Mouse (Mus musculus): ENCODE measurements around the gene Jazf1. TPM values are rescaled to one million over a fixed set of nuclear protein-coding genes. Genes with fewer than 3 reads are reported as not detected.
A peak's percentile ranks its signal among the peaks of the same experiment; 100 is the strongest.

The Jazf1 gene
- polyA plus RNA-seq, 1 experiment from 2014 or later = 11.5 TPM

- peak overlapping the region; percentile 40; the same call in 1 of the 2 replicates for H3K9ac ChIP-seq
Observed at GRCm38 (mm10) chr6:52967557-52968270, 100.7 kb downstream of the Jazf1 start.

GRCm38 (mm10) chr6:52966001-52966400 lies 102.4 kb downstream of the Jazf1 start:
- no peaks in the 10 kb centered on the region for H3K36me3 ChIP-seq
- peak overlapping the region; percentile 18 for H3K4me2 ChIP-seq
- H3K27ac ChIP-seq (replicated peaks) = peak overlapping the region; percentile 95
- H3K9ac ChIP-seq = peak overlapping the region; percentile 74; the same call in 1 of the 2 replicates
- H3K9me3 ChIP-seq = no peaks in the 10 kb centered on the region
- peaks cover 76% of the 10 kb centered on the region for H3K4me1 ChIP-seq
- H3K4me3 ChIP-seq = no peak overlapping the region
- ATAC-seq (ENCODE audit: extremely low read depth, insufficient number of reproducible peaks, low FRiP score, low TSS enrichment) = no peak
- H3K27me3 ChIP-seq (replicated peaks) = no peaks in the 10 kb centered on the region
- WGBS = 23% methylated on average over 4 of the region's 4 CpGs

More at GRCm38 (mm10) chr6:52967557-52968270, 100.7 kb downstream of the Jazf1 start:
- no peaks in the 10 kb centered on the region for H3K27me3 ChIP-seq (replicated peaks)
- no peaks in the 10 kb centered on the region for H3K9me3 ChIP-seq
- H3K36me3 ChIP-seq = no peaks in the 10 kb centered on the region
- H3K4me2 ChIP-seq = peak overlapping the region; percentile 24
- H3K27ac ChIP-seq (replicated peaks) = peak overlapping the region; percentile 76
- peaks cover 61% of the 10 kb centered on the region for H3K4me1 ChIP-seq
- ATAC-seq (ENCODE audit: extremely low read depth, insufficient number of reproducible peaks, low FRiP score, low TSS enrichment) = no peak
- WGBS = 30% methylated on average over 10 of the region's 10 CpGs
- H3K4me3 ChIP-seq = no peak overlapping the region

GRCm38 (mm10) chr6:52965340-52965739 lies 103.1 kb downstream of the Jazf1 start:
- Histone ChIP-seq H3K27me3 (replicated peaks) (no peaks in the 10 kb centered on the region), H3K9me3 (no peaks in the 10 kb centered on the region), H3K27ac (replicated peaks) (peak overlapping the region; percentile 95), H3K4me3 (no peak overlapping the region), H3K4me2 (peak overlapping the region; percentile 18), H3K4me1 (peaks cover 80% of the 10 kb centered on the region), H3K9ac (peak overlapping the region; percentile 74), H3K36me3 (no peaks in the 10 kb centered on the region)
- ATAC-seq (ENCODE audit: extremely low read depth, insufficient number of reproducible peaks, low FRiP score, low TSS enrichment) = no peak
- WGBS = 37% methylated on average over 7 of the region's 7 CpGs

GRCm38 (mm10) chr6:52963840-52964690 lies 104.4 kb downstream of the Jazf1 start:
- Histone ChIP-seq H3K27me3 (replicated peaks) (no peaks in the 10 kb centered on the region), H3K4me3 (no peak overlapping the region), H3K36me3 (no peaks in the 10 kb centered on the region), H3K9me3 (no peaks in the 10 kb centered on the region), H3K27ac (replicated peaks) (peak overlapping the region; percentile 74), H3K4me1 (peaks cover 77% of the 10 kb centered on the region), H3K4me2 (peak overlapping the region; percentile 29), H3K9ac (peak overlapping the region; percentile 50)
- 45% methylated on average over 13 of the region's 13 CpGs for WGBS
- no peak for ATAC-seq (ENCODE audit: extremely low read depth, insufficient number of reproducible peaks, low FRiP score, low TSS enrichment)

GRCm38 (mm10) chr6:52963430-52963732 lies 105.0 kb downstream of the Jazf1 start:
- no peak overlapping the region for H3K4me2 ChIP-seq
- H3K9ac ChIP-seq = no peak overlapping the region; the same call in 1 of the 2 replicates
- H3K36me3 ChIP-seq = no peaks in the 10 kb centered on the region
- H3K4me3 ChIP-seq = no peak overlapping the region
- H3K27me3 ChIP-seq (replicated peaks) = no peaks in the 10 kb centered on the region
- peak overlapping the region; percentile 74 for H3K27ac ChIP-seq (replicated peaks)
- no peak for ATAC-seq (ENCODE audit: extremely low read depth, insufficient number of reproducible peaks, low FRiP score, low TSS enrichment)
- H3K4me1 ChIP-seq = peaks cover 70% of the 10 kb centered on the region
- WGBS = 37% methylated on average over 6 of the region's 6 CpGs
- H3K9me3 ChIP-seq = no peaks in the 10 kb centered on the region

- WGBS = 63% methylated on average over 4 of the region's 4 CpGs
- Histone ChIP-seq H3K27me3 (replicated peaks) (no peaks in the 10 kb centered on the region), H3K4me3 (no peak overlapping the region), H3K9ac (no peak overlapping the region), H3K9me3 (no peaks in the 10 kb centered on the region), H3K4me1 (peaks cover 65% of the 10 kb centered on the region), H3K36me3 (no peaks in the 10 kb centered on the region), H3K4me2 (no peak overlapping the region), H3K27ac (replicated peaks) (peak overlapping the region; percentile 74)
- ATAC-seq (ENCODE audit: extremely low read depth, insufficient number of reproducible peaks, low FRiP score, low TSS enrichment) = no peak
Observed at GRCm38 (mm10) chr6:52962600-52963429, 105.6 kb downstream of the Jazf1 start.

GRCm38 (mm10) chr6:52961660-52962490 lies 106.6 kb downstream of the Jazf1 start:
- peak overlapping the region; percentile 58 for H3K27ac ChIP-seq (replicated peaks)
- no peaks in the 10 kb centered on the region for H3K9me3 ChIP-seq
- peaks cover 65% of the 10 kb centered on the region for H3K4me1 ChIP-seq
- no peaks in the 10 kb centered on the region for H3K36me3 ChIP-seq
- H3K4me3 ChIP-seq = no peak overlapping the region
- no peaks in the 10 kb centered on the region for H3K27me3 ChIP-seq (replicated peaks)
- H3K4me2 ChIP-seq = no peak overlapping the region
- WGBS = 63% methylated on average over 6 of the region's 6 CpGs
- H3K9ac ChIP-seq = no peak overlapping the region
- no peak for ATAC-seq (ENCODE audit: extremely low read depth, insufficient number of reproducible peaks, low FRiP score, low TSS enrichment)

GRCm38 (mm10) chr6:52957730-52958129 lies 110.7 kb downstream of the Jazf1 start:
- Histone ChIP-seq H3K27ac (replicated peaks) (no peak overlapping the region), H3K9ac (no peak overlapping the region), H3K36me3 (no peaks in the 10 kb centered on the region), H3K4me3 (no peak overlapping the region), H3K4me2 (no peak overlapping the region), H3K4me1 (peaks cover 36% of the 10 kb centered on the region), H3K27me3 (replicated peaks) (no peaks in the 10 kb centered on the region), H3K9me3 (no peaks in the 10 kb centered on the region)
- no peak for ATAC-seq (ENCODE audit: extremely low read depth, insufficient number of reproducible peaks, low FRiP score, low TSS enrichment)
- WGBS = 10% methylated on average over 4 of the region's 4 CpGs

- Histone ChIP-seq H3K27me3 (replicated peaks) (no peaks in the 10 kb centered on the region), H3K4me3 (no peak overlapping the region), H3K27ac (replicated peaks) (no peak overlapping the region), H3K9me3 (no peaks in the 10 kb centered on the region), H3K4me1 (peaks cover 33% of the 10 kb centered on the region), H3K9ac (no peak overlapping the region), H3K4me2 (no peak overlapping the region), H3K36me3 (no peaks in the 10 kb centered on the region)
- WGBS = 86% methylated on average over 2 of the region's 2 CpGs
- ATAC-seq (ENCODE audit: extremely low read depth, insufficient number of reproducible peaks, low FRiP score, low TSS enrichment) = no peak
Observed at GRCm38 (mm10) chr6:52956131-52956530, 112.3 kb downstream of the Jazf1 start.

- WGBS = 64% methylated on average over 2 of the region's 2 CpGs
- H3K4me3 ChIP-seq = no peak overlapping the region
- H3K27ac ChIP-seq (replicated peaks) = no peak overlapping the region
- H3K9ac ChIP-seq = no peak overlapping the region
- no peak for ATAC-seq (ENCODE audit: extremely low read depth, insufficient number of reproducible peaks, low FRiP score, low TSS enrichment)
- no peak overlapping the region for H3K4me2 ChIP-seq
- no peaks in the 10 kb centered on the region for H3K9me3 ChIP-seq
- H3K4me1 ChIP-seq = peaks cover 34% of the 10 kb centered on the region
- no peaks in the 10 kb centered on the region for H3K27me3 ChIP-seq (replicated peaks)
- no peaks in the 10 kb centered on the region for H3K36me3 ChIP-seq
Observed at GRCm38 (mm10) chr6:52955304-52955703, 113.1 kb downstream of the Jazf1 start.

Measured in heart, embryonic 13.5 days (tissue).